Mouse (Mus musculus) 3T3-L1 (cell line): ENCODE data around the gene Xrn1.
"Not testable (repeated sequence)": the region's sequence is repeated elsewhere in the genome, so short reads cannot be mapped to it uniquely, and the experiment has no call there.

ENCODE experiments used
- DNase-seq: peaks from one replicate; pipeline ENCODE4 v3.0.0-alpha.2; 2015; ENCODE audit warnings: low read depth, low spot score

Gene Xrn1

GRCm38 (mm10) chr9:95954585-95955461, at the start of gene Xrn1:
TSS of gene Xrn1 (plus strand) at chr9:95954760.
- DNase-seq, result peak; percentile 91

DNA sequence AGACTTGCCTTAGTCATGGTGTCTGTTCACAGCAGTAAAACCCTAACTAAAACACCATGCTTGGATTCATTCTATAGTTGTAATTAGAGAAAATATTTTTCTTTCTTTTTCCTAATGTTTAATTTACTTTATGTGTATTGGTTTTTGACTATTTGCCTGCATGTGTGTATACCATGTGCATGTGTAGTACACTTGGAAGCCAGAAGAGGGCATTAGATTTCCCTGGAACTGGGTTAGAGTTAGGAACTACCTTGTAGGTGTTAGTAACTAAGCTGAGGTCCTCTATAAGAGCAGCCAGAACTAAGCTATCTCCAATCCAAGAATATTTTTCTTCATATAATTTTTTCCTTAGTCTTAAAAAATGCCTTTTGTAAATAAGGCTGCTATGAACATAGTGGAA, 21.7 kb upstream of the Xrn1 start:
- no peak for DNase-seq

DNA sequence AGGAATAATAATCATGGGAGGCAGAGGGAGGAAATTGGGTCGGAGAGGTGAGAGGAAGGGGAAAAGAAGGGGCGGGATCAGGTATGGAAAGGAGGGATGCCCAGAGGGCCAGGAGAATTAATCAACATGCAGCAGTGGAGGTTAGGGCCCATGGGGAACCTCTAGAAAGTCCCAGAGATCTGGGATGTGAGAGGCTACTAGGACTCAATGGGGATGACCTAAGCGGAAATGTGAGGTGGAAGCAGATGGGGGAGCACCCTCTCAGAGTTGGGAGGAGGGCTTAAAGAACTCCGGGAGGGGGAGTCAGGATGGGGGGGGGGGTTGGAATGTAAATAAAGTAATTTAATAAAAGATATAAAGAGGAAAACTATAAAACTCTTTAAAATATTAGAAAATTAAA, 902 bp upstream of the Xrn1 start:
- peak; percentile 17 for DNase-seq

GRCm38 (mm10) chr9:95954226-95954584, 355 bp upstream of the Xrn1 start:
- DNase-seq, result no peak

- no peak for DNase-seq
Measured at GRCm38 (mm10) chr9:95957611-95958010, 3.1 kb downstream of the Xrn1 start.

DNA sequence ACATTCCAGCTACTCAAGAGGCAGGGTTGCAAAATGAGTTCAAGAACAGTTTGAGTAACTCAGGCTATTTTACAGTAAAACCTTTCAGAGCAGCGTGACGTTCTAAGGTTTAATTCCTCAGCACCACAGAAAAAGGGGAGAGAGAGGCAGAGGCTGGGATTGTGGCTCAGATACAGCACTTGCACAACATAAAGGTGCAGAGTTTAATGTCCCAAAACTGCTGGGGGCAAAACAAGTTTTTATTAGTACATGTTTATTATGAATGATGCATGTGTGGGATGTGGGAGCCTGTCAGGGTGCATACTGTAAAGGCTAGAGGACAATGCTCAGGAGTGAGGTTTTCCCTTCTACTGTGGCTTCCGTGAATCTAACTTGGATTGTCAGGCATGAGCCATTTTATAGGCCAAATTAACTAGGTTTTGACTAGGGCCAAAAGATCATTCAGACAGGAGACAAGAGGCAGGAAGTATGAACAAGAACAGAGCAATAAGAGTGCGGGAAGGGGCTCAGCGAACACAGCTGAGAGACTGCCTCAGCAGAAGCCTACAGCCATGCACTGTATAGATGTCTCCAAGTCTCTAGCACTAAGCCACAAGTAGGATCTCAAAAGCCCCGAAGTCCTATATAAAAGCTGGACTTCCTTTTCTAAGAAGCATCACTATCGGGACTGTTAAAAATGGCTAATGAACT, 3.6 kb downstream of the Xrn1 start:
- DNase-seq, result no peak

DNA sequence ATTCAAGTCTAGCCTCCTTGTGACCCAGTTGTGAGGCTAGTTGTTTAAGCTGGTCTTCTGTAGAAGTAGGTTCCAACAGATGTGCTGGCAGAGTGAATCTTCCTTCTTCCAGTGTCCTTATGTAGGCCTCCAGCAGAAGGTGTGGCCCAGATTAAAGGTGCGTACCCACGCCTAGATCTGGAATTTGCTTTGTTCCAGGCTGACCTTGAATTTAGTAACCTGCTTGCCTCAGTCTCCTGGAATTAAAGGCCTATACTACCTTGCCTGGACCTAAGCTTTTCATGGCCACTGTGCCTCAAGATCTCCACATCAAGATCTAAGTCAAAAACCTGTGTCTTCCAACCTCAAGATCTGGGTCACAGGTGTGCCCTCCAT, 4.2 kb downstream of the Xrn1 start:
- not testable (repeated sequence) for DNase-seq

- DNase-seq, result no peak
Measured at GRCm38 (mm10) chr9:95959246-95959645, 4.7 kb downstream of the Xrn1 start.

DNA sequence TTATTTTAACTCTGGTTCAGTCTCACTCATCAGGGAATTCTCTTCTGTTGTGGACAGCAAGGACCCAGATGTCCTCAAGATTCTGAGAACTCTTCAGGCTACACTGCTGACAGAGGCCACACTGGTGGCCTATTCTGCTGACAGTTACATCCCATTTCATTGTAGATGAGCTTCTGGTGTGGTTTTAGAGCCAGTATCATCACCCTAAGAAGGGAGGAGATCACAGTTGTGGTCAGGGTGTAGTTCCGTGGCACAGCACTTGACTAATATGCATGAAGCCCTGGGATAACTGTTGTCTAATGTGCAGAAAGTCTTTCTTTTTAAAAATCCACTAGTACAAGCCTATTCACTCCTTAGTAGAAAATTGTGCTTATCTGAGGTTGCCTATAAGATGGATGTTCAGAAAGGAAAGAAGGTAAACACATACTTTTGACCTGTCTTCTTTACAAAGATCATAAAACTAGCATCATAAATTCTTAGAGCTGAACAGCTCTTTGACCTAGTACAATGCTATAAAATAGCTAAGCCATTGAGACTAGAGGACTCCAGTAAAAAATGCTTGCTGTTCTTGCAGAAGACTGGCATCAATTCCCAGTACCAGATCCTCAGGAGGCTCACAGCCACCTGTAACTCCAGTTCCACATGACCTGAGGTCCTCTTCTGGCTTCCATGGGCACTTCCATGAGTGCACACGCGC, 5.3 kb downstream of the Xrn1 start:
- no peak for DNase-seq

DNA sequence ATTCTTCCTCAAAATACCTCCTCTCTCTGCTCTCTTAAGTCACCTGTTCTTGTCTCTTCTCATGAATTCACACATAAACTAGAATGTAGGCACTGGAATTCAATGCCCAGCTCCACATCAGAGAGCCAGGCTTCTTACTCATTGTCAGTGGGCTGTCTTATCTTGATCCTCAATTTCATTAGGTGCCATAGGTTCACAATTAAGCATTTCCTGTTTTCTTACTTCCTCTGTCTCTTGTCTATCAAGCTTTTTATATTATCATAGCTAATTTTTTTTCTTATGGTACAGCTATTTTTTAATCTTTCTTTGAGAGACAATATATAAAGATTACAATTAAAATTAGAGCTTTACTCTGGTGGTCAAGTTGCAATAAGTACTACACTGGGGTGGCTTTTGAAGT, 6.5 kb downstream of the Xrn1 start:
- DNase-seq, result no peak

DNA sequence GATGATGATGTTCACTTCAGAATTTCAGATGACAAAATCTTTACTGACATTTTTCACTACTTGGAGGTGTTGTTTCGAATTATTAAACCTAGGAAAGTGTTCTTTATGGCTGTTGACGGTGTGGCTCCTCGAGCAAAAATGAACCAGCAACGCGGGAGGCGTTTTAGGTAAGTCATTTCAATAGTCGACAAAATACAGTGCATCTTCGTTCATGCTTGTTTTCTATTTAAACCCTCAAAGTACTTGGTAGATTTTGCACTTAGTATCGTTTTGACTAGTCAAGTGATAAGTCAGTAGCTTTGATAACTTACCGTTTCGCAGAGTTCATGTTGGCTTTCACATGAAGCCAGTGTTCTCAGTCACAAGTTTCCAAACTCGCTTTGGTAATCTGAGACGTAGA, 9.5 kb downstream of the Xrn1 start:
- no peak for DNase-seq

DNA sequence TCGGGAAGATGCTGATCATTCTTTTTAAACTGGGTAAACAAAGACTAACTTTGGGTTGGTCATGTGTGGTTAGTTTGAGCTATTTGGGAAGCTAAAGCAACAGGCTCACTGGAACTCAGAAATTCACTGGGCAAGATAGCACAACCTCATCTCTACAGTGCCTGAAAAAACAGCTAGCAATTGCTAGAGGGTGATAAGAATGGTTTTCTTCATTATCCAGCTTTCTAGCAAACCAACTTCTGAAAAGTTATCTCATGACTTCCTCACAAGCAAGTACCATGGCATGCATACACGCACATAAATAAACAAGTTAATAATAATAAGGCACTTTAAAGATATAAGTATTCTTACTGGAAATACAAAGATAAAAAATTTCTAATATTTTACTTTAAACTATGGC, 23.7 kb downstream of the Xrn1 start:
- DNase-seq, result no peak

DNA sequence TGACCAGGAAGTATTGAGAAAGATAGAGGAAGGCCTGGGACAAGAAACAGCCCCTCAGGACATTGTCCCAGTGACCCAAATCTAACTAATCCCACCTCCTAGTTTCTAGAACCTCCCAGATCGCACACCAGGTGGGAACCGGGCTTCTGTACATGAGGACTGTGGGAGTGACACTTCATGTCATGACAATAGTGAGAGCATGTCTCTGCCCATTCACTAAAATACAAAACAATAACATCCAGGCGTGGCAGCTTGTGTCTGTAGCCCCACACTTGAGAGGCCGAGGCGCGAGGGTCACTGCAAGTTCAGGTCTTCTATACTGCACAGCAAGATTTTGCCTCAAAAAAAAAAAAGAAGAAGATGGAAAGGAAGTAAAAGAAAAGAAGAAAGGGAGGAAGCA, 25.3 kb downstream of the Xrn1 start:
- DNase-seq, result no peak

DNA sequence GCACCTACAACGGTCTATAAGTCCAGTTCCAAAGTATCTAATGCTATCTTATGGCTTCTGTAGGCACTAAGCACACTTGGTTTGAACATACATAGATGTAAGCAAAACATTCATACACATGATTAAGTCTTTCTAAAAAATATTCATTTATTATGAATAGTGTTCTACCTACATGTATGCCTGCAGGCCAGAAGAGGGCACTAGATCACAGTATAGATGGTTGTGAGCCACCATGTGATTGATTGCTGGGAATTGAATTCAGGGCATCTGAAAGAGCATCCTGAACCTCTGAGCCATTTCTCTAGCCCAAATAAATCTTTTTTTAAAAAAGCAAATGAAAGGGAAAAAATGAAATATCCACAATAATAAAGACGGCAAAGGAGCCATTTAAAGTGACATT, 37.7 kb downstream of the Xrn1 start:
- peak; percentile 34 for DNase-seq

DNA sequence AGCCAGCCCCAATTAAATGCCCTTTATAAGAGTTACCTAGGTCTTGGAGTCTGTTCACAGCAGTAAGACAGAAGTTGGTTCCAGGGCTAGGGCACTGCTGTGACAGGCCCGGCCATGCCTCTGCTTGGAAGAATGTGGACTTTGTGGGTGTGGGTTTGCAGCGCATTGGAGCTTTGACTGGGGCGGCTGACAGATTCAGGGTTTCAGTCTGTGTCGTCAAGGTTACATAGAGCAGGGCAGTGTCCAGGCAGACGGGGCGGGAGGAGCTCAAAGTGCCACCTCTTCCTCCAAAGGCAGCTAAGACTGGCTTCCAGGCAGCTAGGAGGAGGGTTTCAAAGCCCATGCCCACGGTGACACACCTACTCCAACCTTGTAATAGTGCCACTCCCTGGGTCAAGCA, 49.9 kb downstream of the Xrn1 start:
- no peak for DNase-seq

DNA sequence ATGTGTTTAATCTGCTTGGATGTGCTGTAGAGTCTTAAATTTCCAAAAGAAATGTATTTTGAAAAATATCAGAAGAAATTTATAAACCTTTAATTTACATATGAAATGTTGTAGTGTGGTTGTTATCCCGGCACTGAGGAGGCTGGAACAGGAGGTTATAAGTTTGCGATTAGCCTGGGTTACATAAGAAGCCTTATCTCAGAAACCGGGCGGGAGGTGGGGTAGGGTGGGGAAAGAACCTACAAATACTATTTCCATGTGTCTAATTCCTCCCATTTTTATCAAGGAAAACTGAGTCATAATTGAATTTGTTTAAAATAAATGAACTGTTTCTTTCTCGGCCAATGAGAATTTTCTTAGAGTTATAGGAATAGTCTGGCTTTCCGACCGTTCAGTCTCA, 56.1 kb downstream of the Xrn1 start:
- DNase-seq, result no peak

GRCm38 (mm10) chr9:96023921-96024320, 69.4 kb downstream of the Xrn1 start:
- DNase-seq, result peak; percentile 50

DNA sequence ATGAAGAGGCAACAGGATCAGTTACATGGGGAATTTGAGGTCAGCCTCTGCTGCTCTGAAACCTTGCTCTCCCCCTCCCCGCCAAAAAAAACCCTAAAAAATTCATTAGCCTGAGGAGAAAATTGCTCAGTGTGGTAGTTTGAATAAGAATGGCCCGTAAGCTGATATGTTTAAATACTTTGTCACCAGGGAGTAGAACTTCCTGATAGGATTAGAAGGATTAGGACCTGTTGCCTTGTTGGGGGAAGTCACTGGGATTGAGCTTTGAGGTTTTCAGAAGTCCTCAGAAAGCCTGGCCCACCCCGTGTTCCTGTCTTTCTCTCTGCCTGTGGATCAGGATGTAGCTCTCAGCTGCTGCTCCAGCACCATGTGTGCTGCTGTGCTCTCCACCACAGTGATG, 73.4 kb downstream of the Xrn1 start:
- no peak for DNase-seq

GRCm38 (mm10) chr9:96028818-96029217, 74.3 kb downstream of the Xrn1 start:
- DNase-seq, result peak; percentile 75

- no peak for DNase-seq
Measured at GRCm38 (mm10) chr9:96029886-96030285, 75.3 kb downstream of the Xrn1 start.

GRCm38 (mm10) chr9:96035371-96036086, 81.0 kb downstream of the Xrn1 start:
- no peak for DNase-seq

DNA sequence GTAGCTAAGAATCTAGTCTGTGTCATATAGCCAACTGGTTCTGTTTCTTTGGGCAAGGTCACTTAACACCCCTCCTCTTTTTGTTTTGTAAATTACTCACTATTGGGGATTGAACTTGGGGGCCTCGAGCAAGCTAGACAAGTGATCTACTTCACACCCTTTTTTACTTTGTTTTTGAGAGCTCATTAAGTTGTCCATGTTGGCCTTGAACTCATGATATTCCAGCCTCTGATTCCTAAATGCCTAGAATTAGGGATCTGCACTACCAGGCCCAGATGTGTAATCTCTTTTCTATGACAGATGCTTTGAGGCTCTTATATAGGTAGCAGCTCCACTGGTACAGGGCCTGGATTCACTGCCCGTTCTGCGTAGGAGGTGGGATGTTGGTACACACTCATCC, 89.7 kb downstream of the Xrn1 start:
- DNase-seq, result no peak
